Mouse (Mus musculus) liver, postnatal 0 days (tissue): ENCODE results near the gene Ptger1.

Experiments used
- CTCF ChIP-seq: sonication (generic); IDR thresholded peaks from 2 replicates; pipeline ENCODE4 v1.5.1; 2016; ENCODE audit warnings: antibody characterized with exemption, low read depth
- EP300 ChIP-seq: IDR thresholded peaks from 2 replicates; pipeline ENCODE4 v1.6.1; 2016; ENCODE audit warnings: antibody characterized with exemption, low read depth, mild to moderate bottlenecking

GRCm38 (mm10) chr8:83679866-83680265 lies 13.4 kb downstream of the Ptger1 start:
- TF ChIP-seq CTCF: no peak
- TF ChIP-seq EP300: no peak
